Mouse (Mus musculus) liver, adult 2 months (tissue): Measurements from ENCODE around the gene Adgrl3.

Source experiments
- CTCF ChIP-seq: fragments of 200-500 bp; IDR thresholded peaks from 2 replicates; pipeline ENCODE4 v1.5.1; 2011; ENCODE audit warnings: low read depth, low read length, control low read depth
- POLR2A ChIP-seq: fragments of 200-500 bp; IDR thresholded peaks from 2 replicates; pipeline ENCODE4 v1.6.1; 2011; ENCODE audit warnings: low read length, control low read depth; ENCODE audit not compliant: insufficient read depth; ENCODE audit errors: extremely low read depth

- no peak for TF ChIP-seq CTCF
- TF ChIP-seq POLR2A: no peak
Observed at GRCm38 (mm10) chr5:81256091-81256490, 236.2 kb downstream of the Adgrl3 start.
